Mouse (Mus musculus) lung, postnatal 0 days (tissue): ENCODE measurements around the gene Gm45713.
"Not testable (repeated sequence)": the region's sequence is repeated elsewhere in the genome, so short reads cannot be mapped to it uniquely, and the experiment has no call there.

Experiments
- CTCF ChIP-seq: IDR thresholded peaks from 2 replicates; pipeline ENCODE4 v1.5.1; 2016; ENCODE audit warnings: antibody characterized with exemption, mild to moderate bottlenecking
- EP300 ChIP-seq: IDR thresholded peaks from 2 replicates; pipeline ENCODE4 v1.6.1; 2016; ENCODE audit warnings: antibody characterized with exemption, mild to moderate bottlenecking, control low read depth

DNA sequence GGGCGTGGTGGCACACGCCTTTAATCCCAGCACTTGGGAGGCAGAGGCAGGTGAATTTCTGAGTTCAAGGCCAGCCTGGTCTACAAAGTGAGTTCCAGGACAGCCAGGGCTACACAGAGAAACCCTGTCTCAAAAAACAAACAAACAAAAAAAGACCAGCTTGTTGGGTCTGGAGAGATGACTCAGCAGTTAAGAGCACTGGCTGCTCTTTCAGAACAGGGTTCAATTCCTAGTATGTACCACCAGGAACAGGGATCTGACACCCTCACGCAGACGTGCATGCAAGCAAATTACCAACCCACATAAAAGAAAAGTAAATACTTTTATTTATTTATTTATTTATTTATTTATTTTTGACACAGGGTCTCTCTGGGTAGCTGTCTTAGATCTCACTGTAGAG lies 25.9 kb downstream of the Gm45713 start:
- not testable (repeated sequence) for TF ChIP-seq CTCF, EP300
